Mouse (Mus musculus) bone marrow macrophage, adult 2 months (primary cell): ENCODE data around the gene Mbd4.
"Not testable (repeated sequence)": the region's sequence is repeated elsewhere in the genome, so short reads cannot be mapped to it uniquely, and the experiment has no call there.

Experiments used
- CTCF ChIP-seq: IDR thresholded peaks from 2 replicates; pipeline ENCODE4 v1.5.1; 2012; ENCODE audit warnings: low read depth, mild to moderate bottlenecking, low read length, moderate library complexity
- POLR2A ChIP-seq: IDR thresholded peaks from 2 replicates; pipeline ENCODE4 v1.6.1; 2012; ENCODE audit warnings: mild to moderate bottlenecking, low read depth, low read length, borderline replicate concordance

DNA sequence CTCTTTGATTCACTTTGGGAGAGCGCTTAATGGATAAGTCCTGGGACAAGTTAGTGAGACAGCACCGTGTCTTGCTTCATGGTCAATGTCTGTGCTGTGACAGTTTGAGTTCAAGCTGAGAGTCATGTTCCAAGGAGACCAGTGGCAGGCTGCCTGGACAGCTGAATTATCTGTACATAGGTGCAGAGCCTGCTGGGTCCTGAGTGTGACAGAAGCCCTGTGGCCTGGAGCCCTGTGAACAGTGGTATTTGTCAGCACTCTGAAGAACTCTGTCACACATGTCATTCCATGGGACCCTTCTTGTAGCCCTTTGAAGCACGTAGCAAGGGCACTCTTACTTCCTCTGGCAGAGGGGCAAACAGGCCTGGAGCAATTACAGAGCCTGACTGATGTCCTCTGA is 14.0 kb upstream of the Mbd4 start:
- not testable (repeated sequence) for TF ChIP-seq CTCF, POLR2A
